Mouse (Mus musculus): ENCODE measurements around the gene Olfr1393.

Olfr1393 gene

DNA sequence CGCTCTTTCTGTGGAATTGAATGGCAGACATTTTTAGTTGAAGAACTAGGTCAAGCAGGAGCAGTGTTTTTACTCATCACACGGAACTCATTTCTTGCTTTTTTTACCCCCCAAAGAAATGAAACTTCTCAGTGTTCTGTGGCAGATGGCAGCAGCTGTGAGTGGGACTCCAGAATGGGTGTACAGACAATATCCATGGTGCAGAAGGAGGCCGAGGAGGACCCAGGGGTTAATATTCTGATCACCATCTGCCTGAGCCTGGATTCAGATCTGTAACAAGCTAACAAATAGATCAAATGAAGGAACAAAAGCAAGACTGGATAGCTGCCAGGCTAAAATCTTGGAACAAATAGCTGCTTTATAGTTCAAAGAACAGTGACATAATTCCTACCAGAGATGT, 14.7 kb downstream of the Olfr1393 start:
- no peak for DNase-seq (ENCODE audit: low read depth, low spot score)

GRCm38 (mm10) chr11:49304441-49304840, 26.3 kb downstream of the Olfr1393 start, which contains the start of gene Olfr10:
Gene Olfr10, plus strand, starts transcription at chr11:49304741.
- DNase-seq (ENCODE audit: low read depth, low spot score): no peak

DNA sequence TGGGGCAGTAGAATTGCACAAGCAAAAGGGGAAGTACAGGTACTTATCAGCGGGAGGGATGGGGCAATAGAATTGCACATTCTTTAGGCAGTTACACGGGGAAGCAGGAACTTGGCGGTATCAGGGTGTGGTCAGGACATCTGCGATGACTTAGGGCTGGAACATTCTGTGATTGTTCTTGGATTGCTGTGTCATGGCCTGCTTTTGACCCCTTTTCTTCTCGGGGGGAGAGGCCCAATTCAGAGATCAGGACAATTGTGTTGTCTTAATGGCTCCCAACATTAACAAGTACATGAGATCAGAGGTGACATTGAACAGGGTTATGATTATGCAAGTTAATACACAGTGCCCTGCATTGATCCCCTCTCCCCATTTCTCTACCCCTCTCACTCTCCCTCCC, 30.4 kb downstream of the Olfr1393 start:
- peak; percentile 42 for DNase-seq (ENCODE audit: low read depth, low spot score)

GRCm38 (mm10) chr11:49322442-49322841, 44.3 kb downstream of the Olfr1393 start, which contains the start of gene Olfr1391:
Gene Olfr1391, plus strand, starts transcription at chr11:49322742.
- DNase-seq (ENCODE audit: low read depth, low spot score): no peak

- no peak for DNase-seq (ENCODE audit: low read depth, low spot score)
Measured at GRCm38 (mm10) chr11:49326726-49327125, 48.6 kb downstream of the Olfr1393 start.

DNA sequence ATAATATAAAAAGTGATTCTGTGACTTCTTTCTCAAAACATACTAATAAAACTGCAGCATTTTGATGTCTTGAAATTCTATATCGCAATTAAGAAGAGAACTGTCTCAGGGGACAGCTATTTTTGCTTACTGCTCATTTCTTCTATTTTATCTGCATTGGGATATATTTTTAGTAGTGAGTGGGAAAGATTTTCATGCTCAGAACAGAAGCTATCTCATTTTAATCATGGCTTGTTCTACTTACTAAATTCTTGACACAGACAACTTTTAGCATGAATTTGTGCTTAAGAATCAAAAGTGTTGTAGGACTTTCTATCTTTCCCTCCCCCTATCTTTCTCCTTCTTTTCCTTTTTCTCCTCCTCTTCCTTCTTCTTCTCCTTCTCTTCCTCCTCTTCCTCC, 51.6 kb downstream of the Olfr1393 start:
- DNase-seq (ENCODE audit: low read depth, low spot score): no peak

All from ES-CJ7 (cell line).